Mouse (Mus musculus) kidney, embryonic 14.5 days (tissue): ENCODE measurements around the gene Gm10134. TPM values are rescaled to one million over a fixed set of nuclear protein-coding genes. Genes with fewer than 3 reads are reported as not detected.

ENCODE experiments used
- ATAC-seq: fragments of 200-750 bp; cut with Nextera tagmentation; 2 replicates; pipeline ENCODE4 v1.8.0; 2017; ENCODE audit warnings: moderate number of reproducible peaks, mild to moderate bottlenecking, moderate TSS enrichment, moderate library complexity; ENCODE audit not compliant: low FRiP score, low TSS enrichment
- H3K27ac ChIP-seq: fragments of 300-500 bp; sonication (generic); 2 replicates; pipeline ENCODE4 v1.5.1; 2014; ENCODE audit warnings: low read depth, mild to moderate bottlenecking, low read length, moderate library complexity, mixed read lengths
- H3K27me3 ChIP-seq: fragments of 300-500 bp; sonication (generic); 2 replicates; pipeline ENCODE4 v1.6.1; 2014; ENCODE audit warnings: mild to moderate bottlenecking, low read length; ENCODE audit not compliant: control insufficient read depth, insufficient read depth
- H3K36me3 ChIP-seq: fragments of 300-500 bp; sonication (generic); 2 replicates; pipeline ENCODE4 v1.6.1; 2014; ENCODE audit warnings: low read length, mixed read lengths; ENCODE audit not compliant: control insufficient read depth, insufficient read depth
- H3K4me1 ChIP-seq: fragments of 300-500 bp; sonication (generic); 2 replicates; pipeline ENCODE4 v1.6.1; 2014; ENCODE audit warnings: low read length, mixed read lengths; ENCODE audit not compliant: control insufficient read depth, insufficient read depth
- H3K4me2 ChIP-seq: fragments of 300-500 bp; sonication (generic); replicated peaks from 2 replicates; pipeline ENCODE4 v1.6.1; 2014; ENCODE audit warnings: low read depth, mild to moderate bottlenecking, low read length
- H3K4me3 ChIP-seq: fragments of 300-500 bp; sonication (generic); 2 replicates; pipeline ENCODE4 v1.5.1; 2014; ENCODE audit warnings: mild to moderate bottlenecking, low read length
- H3K9ac ChIP-seq: fragments of 300-500 bp; sonication (generic); 2 replicates; pipeline ENCODE4 v1.6.1; 2014; ENCODE audit warnings: low read depth, mild to moderate bottlenecking, low read length, moderate library complexity
- H3K9me3 ChIP-seq: fragments of 300-500 bp; sonication (generic); 2 replicates; pipeline ENCODE4 v1.6.1; 2016; ENCODE audit warnings: low read length; ENCODE audit not compliant: control insufficient read depth
- WGBS: fragments of 180-500 bp; shearing (Covaris S2); extraction: QIAGEN DNeasy Blood & Tissue Kit; methylation state at CpG from one replicate; pipeline ENCODE4 v1.1.7; 2014; 5-methylcytosine and 5-hydroxymethylcytosine counted together
- polyA plus RNA-seq: library from polyadenylated mRNA; unstranded; fragments of >200 nt; fragmentation: Nextera tagmentation; extraction: Ambion mirVana; gene quantifications from 2 replicates; pipeline ENCODE4 v1.2.1, GENCODE M21; 2014

Gene Gm10134
- polyA plus RNA-seq, 1 experiment from 2014 or later = 9.9 TPM

DNA sequence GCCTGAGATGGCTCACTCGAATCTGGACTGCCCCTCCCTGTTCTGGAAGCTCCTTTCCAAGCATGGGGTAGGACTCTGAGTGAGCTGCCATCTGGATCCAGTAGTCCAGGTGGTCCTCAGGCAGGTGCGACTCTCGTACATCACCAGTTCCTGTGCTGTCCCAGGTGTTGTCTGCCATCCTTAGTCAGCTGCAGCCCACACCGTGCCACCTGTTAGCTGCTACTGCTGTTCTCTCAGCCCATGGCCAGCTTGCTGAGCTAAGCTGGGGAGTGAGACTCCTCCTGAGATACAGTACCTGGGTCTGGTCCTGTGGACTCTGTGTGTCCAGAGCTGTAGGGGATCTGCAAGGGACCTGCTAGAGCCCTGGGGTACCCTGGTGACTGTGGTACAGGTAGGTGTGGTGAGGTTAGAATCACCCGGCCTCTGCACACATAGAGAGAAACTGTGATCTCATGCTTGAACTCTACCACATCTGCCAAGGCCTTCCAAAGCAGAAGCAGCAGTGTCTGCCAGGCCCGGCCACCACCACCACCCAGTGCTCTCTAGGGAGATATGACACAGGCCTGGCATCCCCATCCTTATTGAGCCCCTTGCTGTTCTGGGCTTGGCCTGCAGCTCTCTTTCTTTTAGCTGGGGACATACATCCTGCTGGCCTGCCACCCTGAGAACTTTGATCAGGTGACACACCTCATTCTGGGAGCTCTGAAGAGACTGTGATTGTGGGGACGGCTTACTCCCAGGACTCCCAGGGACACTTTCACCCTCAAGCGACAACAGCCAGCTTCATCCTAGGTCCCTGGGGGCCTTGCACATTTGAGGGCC is 32.3 kb downstream of the Gm10134 start:
- ATAC-seq = no peak
- Histone ChIP-seq H3K4me1 (peaks cover 36% of the 10 kb centered on the region), H3K4me3 (no peak overlapping the region), H3K36me3 (peaks cover 10% of the 10 kb centered on the region), H3K27ac (no peak overlapping the region), H3K27me3 (no peaks in the 10 kb centered on the region), H3K4me2 (no peak overlapping the region), H3K9me3 (no peaks in the 10 kb centered on the region), H3K9ac (no peak overlapping the region)
- 81% methylated on average over 8 of the region's 8 CpGs for WGBS

DNA sequence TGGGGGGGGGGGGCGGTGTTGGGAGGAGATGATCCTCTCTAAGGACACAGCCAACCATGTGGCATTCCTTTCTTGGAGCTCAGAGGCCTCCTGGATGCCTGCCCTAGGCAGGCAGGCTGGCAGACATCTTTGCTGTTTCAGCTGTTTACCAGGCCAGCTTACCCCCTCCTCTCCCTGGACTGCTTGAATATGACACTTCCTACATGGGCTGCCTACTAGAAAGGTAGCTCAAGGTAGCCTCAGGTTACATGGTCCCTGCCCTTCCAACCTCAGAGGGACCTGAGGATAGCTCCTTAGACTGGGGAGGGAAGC is 32.9 kb downstream of the Gm10134 start:
- no peak for ATAC-seq
- Histone ChIP-seq H3K4me3 (no peak overlapping the region), H3K27ac (peak overlapping the region; percentile 37; the same call in 1 of the 2 replicates), H3K4me1 (peaks cover 35% of the 10 kb centered on the region), H3K9ac (no peak overlapping the region), H3K36me3 (peaks cover 14% of the 10 kb centered on the region), H3K9me3 (no peaks in the 10 kb centered on the region), H3K27me3 (no peaks in the 10 kb centered on the region), H3K4me2 (no peak overlapping the region)
- 75% methylated on average over 1 of the region's 1 CpGs for WGBS

DNA sequence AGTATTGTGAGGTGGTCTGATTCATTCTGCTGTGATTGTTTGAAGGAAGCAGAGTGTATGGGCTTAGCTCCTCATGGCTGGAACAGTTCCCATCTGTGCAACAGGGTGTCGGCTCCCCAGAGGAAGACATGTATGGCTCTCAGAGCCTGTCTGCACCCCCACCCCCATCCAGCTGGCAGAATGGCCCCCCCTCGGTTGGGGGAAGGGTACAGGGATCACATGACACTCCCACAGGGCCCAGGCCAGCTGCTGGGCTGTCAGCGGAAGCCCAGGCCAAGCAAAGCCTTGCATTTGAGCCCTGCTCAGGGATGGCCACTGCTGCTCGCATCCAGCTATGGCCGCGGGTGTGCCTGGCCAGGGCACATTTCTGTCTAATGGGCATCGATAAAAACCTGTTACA is 33.3 kb downstream of the Gm10134 start:
- Histone ChIP-seq H3K4me3 (no peak overlapping the region), H3K4me2 (no peak overlapping the region), H3K9ac (peak overlapping the region; percentile 18; the same call in 1 of the 2 replicates), H3K27me3 (no peaks in the 10 kb centered on the region), H3K4me1 (peaks cover 31% of the 10 kb centered on the region), H3K27ac (peak overlapping the region; percentile 37; the same call in 1 of the 2 replicates), H3K36me3 (peaks cover 18% of the 10 kb centered on the region), H3K9me3 (no peaks in the 10 kb centered on the region)
- ATAC-seq = peak; percentile 21; the same call in 1 of the 2 replicates
- whole genome bisulfite sequencing = 41% methylated on average over 7 of the region's 7 CpGs

DNA sequence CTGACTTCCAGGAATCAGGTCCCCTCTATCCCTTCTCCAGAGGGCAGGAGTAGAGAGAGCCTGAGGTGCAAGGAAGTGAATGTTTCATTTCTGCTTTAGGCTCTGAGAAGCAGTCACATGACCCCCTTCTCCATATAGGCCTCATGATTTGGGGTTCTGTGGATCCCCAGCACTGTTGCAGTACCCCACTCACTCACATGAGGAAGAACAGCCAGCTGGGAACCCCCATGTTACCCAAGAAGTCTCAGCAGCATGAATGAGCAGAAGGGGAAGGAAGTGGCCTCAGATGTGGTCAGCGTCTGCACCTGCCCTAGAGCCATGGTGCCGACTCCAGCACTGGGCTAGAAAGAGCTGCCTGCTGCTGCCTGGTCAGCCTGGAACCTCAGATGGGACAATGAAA is 34.1 kb downstream of the Gm10134 start:
- Histone ChIP-seq H3K4me2 (no peak overlapping the region), H3K27me3 (no peaks in the 10 kb centered on the region), H3K4me3 (no peak overlapping the region), H3K36me3 (peaks cover 23% of the 10 kb centered on the region), H3K27ac (peak overlapping the region; percentile 37; the same call in 1 of the 2 replicates), H3K4me1 (peaks cover 28% of the 10 kb centered on the region), H3K9ac (peak overlapping the region; percentile 18; the same call in 1 of the 2 replicates), H3K9me3 (no peaks in the 10 kb centered on the region)
- WGBS = 70% methylated on average over 2 of the region's 2 CpGs
- ATAC-seq = no peak

DNA sequence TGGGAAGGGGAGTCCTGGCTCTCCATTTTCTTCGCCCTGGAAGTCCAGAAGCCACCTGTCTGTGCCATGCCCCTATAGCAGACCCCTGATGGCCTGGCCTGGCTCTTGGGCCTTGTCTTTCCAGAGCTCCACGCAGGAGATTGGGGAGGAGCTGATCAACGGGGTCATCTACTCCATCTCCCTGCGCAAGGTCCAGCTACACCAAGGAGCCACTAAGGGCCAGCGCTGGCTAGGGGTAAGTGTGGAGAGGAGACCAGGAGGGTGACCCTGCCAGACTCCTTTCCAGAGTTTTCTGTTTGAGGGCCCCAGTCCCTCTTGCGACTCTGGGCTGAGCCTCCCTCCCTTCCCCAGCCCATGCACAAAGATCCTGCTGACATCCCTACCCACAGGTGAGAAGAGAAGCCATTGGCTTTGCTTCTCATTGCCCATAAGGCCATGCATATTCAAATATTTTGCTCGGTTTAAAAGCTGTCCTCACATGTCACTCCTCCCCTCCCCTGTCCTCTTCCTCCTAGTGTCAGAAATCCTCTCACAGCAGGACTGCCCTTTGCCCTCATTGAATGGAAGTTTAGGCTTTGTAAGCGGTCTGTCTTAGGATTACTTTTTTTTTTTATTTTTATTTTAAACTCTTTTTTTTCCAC is 34.8 kb downstream of the Gm10134 start:
- Histone ChIP-seq H3K4me1 (peaks cover 22% of the 10 kb centered on the region), H3K36me3 (peaks cover 30% of the 10 kb centered on the region), H3K27ac (no peak overlapping the region), H3K4me3 (no peak overlapping the region), H3K4me2 (no peak overlapping the region), H3K27me3 (no peaks in the 10 kb centered on the region), H3K9me3 (no peaks in the 10 kb centered on the region), H3K9ac (no peak overlapping the region)
- ATAC-seq = no peak
- 83% methylated on average over 8 of the region's 8 CpGs for WGBS

DNA sequence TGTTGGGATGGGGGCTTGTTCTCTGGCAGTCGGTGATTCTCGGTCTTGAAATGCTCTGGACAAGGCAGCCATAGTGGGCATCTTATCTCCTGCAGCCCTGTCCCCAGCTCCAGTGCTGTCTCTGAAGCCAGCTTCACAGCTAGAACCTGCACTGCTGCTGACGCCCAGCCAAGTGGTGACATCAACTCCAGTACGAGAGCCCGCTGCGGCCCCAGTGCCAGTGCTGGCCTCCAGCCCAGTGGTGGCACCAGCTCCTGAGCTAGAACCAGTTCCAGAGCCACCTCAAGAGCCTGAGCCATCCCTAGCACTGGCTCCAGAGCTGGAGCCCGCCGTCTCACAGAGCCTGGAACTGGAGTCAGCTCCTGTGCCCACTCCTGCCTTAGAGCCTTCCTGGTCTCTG is 38.0 kb downstream of the Gm10134 start:
- no peaks in the 10 kb centered on the region for H3K9me3 ChIP-seq
- peaks cover 44% of the 10 kb centered on the region for H3K36me3 ChIP-seq
- no peak overlapping the region for H3K4me2 ChIP-seq
- ATAC-seq = no peak
- no peak overlapping the region for H3K4me3 ChIP-seq
- no peaks in the 10 kb centered on the region for H3K27me3 ChIP-seq
- no peak overlapping the region for H3K9ac ChIP-seq
- WGBS = 96% methylated on average over 8 of the region's 8 CpGs
- H3K4me1 ChIP-seq = peaks cover 8% of the 10 kb centered on the region
- no peak overlapping the region for H3K27ac ChIP-seq

DNA sequence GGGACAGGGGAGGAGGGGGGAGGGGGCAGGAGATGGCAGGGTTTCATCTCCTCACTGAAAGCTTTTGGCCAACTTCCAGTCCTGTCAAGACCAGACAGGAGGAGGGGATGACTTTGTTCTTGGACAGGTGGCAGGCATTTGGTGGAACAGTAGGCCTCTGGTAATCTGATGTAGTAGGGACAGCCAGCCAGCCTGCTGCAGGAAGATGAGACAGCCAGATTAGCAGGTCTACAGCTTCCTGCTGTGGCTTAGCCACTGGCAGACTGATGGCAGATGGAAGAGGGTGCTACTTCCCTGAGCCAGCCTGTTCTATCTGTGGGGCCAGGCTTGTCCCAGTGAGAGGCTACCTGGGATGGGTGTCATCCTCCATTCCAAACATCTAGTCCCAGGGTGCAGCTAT is 40.1 kb downstream of the Gm10134 start:
- peaks cover 65% of the 10 kb centered on the region for H3K36me3 ChIP-seq
- no peak for ATAC-seq
- no peaks in the 10 kb centered on the region for H3K9me3 ChIP-seq
- no peaks in the 10 kb centered on the region for H3K27me3 ChIP-seq
- no peak overlapping the region for H3K9ac ChIP-seq
- no peak overlapping the region for H3K4me3 ChIP-seq
- H3K27ac ChIP-seq = no peak overlapping the region
- H3K4me1 ChIP-seq = no peaks in the 10 kb centered on the region
- H3K4me2 ChIP-seq = no peak overlapping the region

DNA sequence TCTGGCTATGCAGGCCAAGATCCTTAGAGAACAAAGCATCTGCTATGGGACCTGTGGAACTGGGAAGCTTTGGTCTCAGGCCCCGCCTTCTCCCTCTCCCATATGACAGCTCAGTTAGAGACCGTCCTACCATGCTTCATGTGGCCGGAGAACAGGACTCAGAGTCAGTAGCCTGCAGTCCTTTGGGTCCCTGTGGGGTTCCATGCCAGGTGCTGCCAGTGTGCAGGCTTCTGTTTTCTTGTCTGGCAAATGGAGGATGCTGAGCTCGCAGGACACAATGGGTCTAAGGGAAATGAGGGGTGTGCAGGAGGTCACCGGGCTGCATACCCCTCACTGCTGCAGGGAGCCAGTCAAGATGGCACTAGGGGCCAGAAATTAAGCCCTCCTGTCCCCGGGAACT is 40.7 kb downstream of the Gm10134 start:
- 85% methylated on average over 6 of the region's 6 CpGs for WGBS
- Histone ChIP-seq H3K4me3 (no peak overlapping the region), H3K9ac (no peak overlapping the region), H3K27me3 (no peaks in the 10 kb centered on the region), H3K36me3 (peaks cover 70% of the 10 kb centered on the region), H3K9me3 (no peaks in the 10 kb centered on the region), H3K4me1 (no peaks in the 10 kb centered on the region), H3K27ac (no peak overlapping the region), H3K4me2 (no peak overlapping the region)
- ATAC-seq = no peak
